Mouse (Mus musculus) liver, embryonic 12.5 days (tissue): ENCODE data around the gene Chst11. TPM values are rescaled to one million over a fixed set of nuclear protein-coding genes. Genes with fewer than 3 reads are reported as not detected.

Experiments used
- ATAC-seq: fragments of 200-750 bp; cut with Nextera tagmentation; 2 replicates; pipeline ENCODE4 v1.8.0; 2017; ENCODE audit warnings: moderate number of reproducible peaks, mild to moderate bottlenecking, moderate library complexity
- H3K27ac ChIP-seq: fragments of 300-500 bp; sonication (generic); 2 replicates; pipeline ENCODE4 v1.5.1; 2016; ENCODE audit warnings: mild to moderate bottlenecking
- H3K27me3 ChIP-seq: fragments of 300-500 bp; sonication (generic); replicated peaks from 2 replicates; pipeline ENCODE4 v1.6.1; 2016; ENCODE audit warnings: mild to moderate bottlenecking, moderate library complexity
- H3K36me3 ChIP-seq: fragments of 300-500 bp; sonication (generic); 2 replicates; pipeline ENCODE4 v1.6.1; 2016; ENCODE audit warnings: mild to moderate bottlenecking, moderate library complexity
- H3K4me1 ChIP-seq: fragments of 300-500 bp; sonication (generic); 2 replicates; pipeline ENCODE4 v1.6.1; 2016
- H3K4me2 ChIP-seq: fragments of 300-500 bp; sonication (generic); 2 replicates; pipeline ENCODE4 v1.6.1; 2016; ENCODE audit warnings: mild to moderate bottlenecking, moderate library complexity
- H3K4me3 ChIP-seq: fragments of 300-500 bp; sonication (generic); 2 replicates; pipeline ENCODE4 v1.5.1; 2016; ENCODE audit warnings: mild to moderate bottlenecking, moderate library complexity
- H3K9ac ChIP-seq: fragments of 300-500 bp; sonication (generic); 2 replicates; pipeline ENCODE4 v1.6.1; 2016; ENCODE audit warnings: mild to moderate bottlenecking, moderate library complexity
- H3K9me3 ChIP-seq: fragments of 300-500 bp; sonication (generic); replicated peaks from 2 replicates; pipeline ENCODE4 v1.6.1; 2016; ENCODE audit warnings: mild to moderate bottlenecking, moderate library complexity
- WGBS: fragments of 180-500 bp; shearing (Covaris S2); methylation state at CpG from one replicate; pipeline ENCODE4 v1.1.7; 2016; ENCODE audit not compliant: insufficient replicate concordance; 5-methylcytosine and 5-hydroxymethylcytosine counted together
- polyA plus RNA-seq: library from polyadenylated mRNA; unstranded; fragments of >200 nt; fragmentation: Nextera tagmentation; extraction: Ambion mirVana; gene quantifications from 2 replicates; pipeline ENCODE4 v1.2.1, GENCODE M21; 2016

The Chst11 gene
- polyA plus RNA-seq, 1 experiment from 2014 or later: 1.9 TPM

DNA sequence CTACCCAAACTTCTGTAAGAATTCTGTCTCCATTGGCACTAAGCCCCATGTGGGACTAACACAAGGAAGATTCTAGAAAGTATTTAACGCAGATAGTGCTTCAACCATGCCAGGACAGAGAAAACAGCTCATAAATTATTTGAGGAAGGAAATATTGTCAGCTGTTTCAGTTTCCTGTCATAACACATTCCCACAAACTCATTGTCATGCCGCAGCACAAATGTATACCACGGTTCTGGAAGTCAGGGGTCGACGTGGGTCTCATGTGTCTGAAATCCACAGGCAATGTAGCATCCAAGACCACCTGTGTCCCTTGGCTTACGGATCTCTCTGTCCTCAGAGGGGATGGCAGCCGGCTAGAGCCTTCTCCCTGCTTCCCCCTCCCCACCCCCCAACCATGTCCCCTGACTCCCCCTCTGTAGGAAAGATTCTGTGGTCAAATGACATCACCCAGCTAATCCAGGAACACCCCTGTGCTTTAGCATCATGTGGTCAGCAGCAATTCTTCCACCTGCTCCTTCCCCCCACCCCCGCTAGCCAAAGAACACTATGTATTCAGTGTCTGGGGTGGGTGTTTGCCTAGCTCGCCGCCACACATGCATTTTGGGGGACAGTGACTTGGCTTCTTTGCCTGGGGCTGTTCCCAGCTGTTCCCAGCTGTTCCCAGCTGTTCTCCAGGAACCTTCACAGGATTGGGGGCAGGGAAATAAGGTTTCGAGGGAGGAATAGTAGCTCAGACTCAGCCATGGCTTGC is 183.2 kb downstream of the Chst11 start:
- Histone ChIP-seq H3K9me3 (no peaks in the 10 kb centered on the region), H3K9ac (no peak overlapping the region), H3K4me2 (no peak overlapping the region), H3K4me1 (peaks cover 25% of the 10 kb centered on the region), H3K4me3 (no peak overlapping the region), H3K27me3 (no peaks in the 10 kb centered on the region), H3K27ac (no peak overlapping the region), H3K36me3 (no peaks in the 10 kb centered on the region)
- 65% methylated on average over 11 of the region's 11 CpGs for WGBS
- no peak for ATAC-seq

DNA sequence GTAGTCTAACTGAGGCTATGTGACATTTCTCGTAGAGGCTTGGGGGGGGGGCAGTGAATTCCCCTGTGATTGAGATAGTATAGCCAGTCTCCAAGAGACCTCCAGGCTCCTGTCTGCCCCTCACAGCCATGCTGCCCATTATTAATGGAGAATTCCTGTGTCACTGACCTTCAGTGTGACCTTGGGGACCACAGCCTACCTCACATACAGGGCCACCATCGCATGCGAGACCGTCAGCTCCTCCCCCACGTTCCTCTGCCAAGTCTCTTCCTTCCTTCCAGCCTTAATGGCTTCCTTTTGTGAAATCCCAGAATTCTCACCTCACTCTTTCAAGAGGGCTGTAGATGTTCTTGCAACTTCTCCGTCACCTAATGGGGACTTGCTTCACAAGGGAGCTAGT is 184.3 kb downstream of the Chst11 start:
- Histone ChIP-seq H3K4me1 (peaks cover 14% of the 10 kb centered on the region), H3K4me3 (no peak overlapping the region), H3K9me3 (no peaks in the 10 kb centered on the region), H3K4me2 (no peak overlapping the region), H3K9ac (no peak overlapping the region), H3K36me3 (no peaks in the 10 kb centered on the region), H3K27ac (no peak overlapping the region), H3K27me3 (no peaks in the 10 kb centered on the region)
- ATAC-seq: no peak
- 67% methylated on average over 6 of the region's 6 CpGs for WGBS

DNA sequence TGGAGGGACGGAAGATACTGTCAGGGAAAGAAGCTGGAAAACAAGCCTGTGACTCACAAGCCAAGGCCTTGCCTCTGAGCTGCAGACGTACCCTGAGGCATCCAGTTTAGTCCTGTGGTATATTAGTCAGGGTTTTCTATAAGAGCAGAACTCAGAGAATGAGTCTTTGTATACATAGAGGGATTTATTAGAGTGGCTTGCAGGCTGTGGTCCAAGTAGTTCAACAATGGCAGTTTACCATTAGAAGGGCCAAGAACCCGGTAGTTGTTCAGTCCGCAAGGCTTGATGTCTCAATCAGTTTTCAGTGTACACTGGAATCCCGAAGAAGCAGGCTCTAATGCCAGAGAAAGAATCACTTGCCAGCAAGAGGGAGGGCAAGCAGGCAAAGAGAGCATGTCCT is 192.9 kb downstream of the Chst11 start:
- Histone ChIP-seq H3K4me2 (no peak overlapping the region), H3K9ac (no peak overlapping the region), H3K9me3 (peaks cover 3% of the 10 kb centered on the region; the same call in 1 of the 2 replicates), H3K36me3 (0 out of 2 replicates have a peak, but pooled peaks cover 6% of the 10 kb centered on the region), H3K4me1 (peaks cover 11% of the 10 kb centered on the region), H3K27me3 (no peaks in the 10 kb centered on the region), H3K4me3 (no peak overlapping the region), H3K27ac (no peak overlapping the region)
- 83% methylated on average over 5 of the region's 5 CpGs for WGBS
- no peak for ATAC-seq

DNA sequence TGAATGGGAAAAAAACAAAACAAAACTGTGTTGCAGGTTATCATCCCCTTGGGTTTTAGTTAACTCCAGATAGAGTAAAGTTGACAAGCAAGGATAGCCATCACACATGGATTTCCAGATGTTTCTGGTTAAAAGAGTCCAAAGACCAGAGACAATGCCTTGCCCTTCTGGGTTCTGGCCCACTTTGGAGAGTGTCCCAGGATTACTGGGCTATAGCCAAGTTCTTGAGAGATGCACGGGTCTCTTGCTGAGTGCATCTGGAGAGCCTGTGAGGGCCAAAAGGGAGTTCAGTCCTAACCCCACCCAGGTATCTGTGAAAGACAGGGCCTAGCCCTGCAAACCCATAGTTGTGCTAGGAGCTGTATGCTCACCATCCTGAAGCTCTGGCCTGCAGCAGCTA is 193.4 kb downstream of the Chst11 start:
- H3K27me3 ChIP-seq: no peaks in the 10 kb centered on the region
- 67% methylated on average over 1 of the region's 1 CpGs for WGBS
- no peak overlapping the region for H3K4me3 ChIP-seq
- no peak overlapping the region for H3K4me2 ChIP-seq
- H3K9me3 ChIP-seq: peaks cover 3% of the 10 kb centered on the region; the same call in 1 of the 2 replicates
- H3K27ac ChIP-seq: no peak overlapping the region
- H3K9ac ChIP-seq: no peak overlapping the region
- H3K36me3 ChIP-seq: 0 out of 2 replicates have a peak, but pooled peaks cover 6% of the 10 kb centered on the region
- peaks cover 16% of the 10 kb centered on the region for H3K4me1 ChIP-seq
- no peak for ATAC-seq

DNA sequence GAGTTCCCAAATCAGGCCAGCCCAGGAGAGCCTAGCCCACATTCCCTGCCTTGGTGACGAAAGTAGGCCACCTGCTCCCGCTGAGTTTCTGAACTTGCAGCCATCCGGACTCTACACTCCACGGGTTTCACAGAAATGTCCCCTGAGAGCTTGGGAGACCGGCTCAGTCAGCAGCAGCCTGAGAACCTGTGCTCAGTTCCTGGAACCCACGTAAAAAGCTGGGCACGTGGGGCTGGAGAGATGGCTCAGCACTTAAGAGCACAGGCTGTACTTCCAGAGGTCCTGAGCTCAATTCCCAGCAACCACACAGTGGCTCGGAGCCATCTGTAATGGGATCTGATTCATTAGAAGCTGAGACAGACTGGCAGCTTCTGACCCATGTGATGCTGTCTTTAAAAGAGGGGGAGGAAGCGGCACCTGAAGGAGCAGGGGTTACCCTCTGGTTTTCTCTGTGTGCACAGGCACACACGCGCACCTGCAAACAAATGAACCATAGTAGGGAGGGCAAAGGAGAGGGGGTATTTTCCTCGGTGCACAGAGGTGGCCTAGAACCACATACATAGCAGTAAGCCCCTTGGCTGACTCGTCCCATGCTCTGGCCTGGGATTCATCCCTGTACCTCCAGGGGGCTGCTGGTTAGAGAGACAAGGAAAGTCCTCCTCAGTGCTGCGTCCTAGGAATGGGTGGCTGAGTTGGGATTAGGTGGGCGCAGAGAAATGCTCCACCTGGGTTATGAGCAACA is 196.7 kb downstream of the Chst11 start:
- H3K9ac ChIP-seq: no peak overlapping the region
- 81% methylated on average over 15 of the region's 15 CpGs for WGBS
- no peak for ATAC-seq
- H3K36me3 ChIP-seq: 0 out of 2 replicates have a peak, but pooled peaks cover 6% of the 10 kb centered on the region
- peaks cover 3% of the 10 kb centered on the region; the same call in 1 of the 2 replicates for H3K9me3 ChIP-seq
- no peak overlapping the region for H3K4me2 ChIP-seq
- no peaks in the 10 kb centered on the region for H3K27me3 ChIP-seq
- no peak overlapping the region for H3K4me3 ChIP-seq
- no peak overlapping the region for H3K27ac ChIP-seq
- H3K4me1 ChIP-seq: peaks cover 49% of the 10 kb centered on the region

- H3K36me3 ChIP-seq: 0 out of 2 replicates have a peak, but pooled peaks cover 6% of the 10 kb centered on the region
- 35% methylated on average over 8 of the region's 8 CpGs for WGBS
- H3K9ac ChIP-seq: no peak overlapping the region
- H3K9me3 ChIP-seq: peaks cover 3% of the 10 kb centered on the region; the same call in 1 of the 2 replicates
- H3K4me1 ChIP-seq: peaks cover 55% of the 10 kb centered on the region
- no peak overlapping the region for H3K4me3 ChIP-seq
- ATAC-seq: no peak
- H3K27me3 ChIP-seq: no peaks in the 10 kb centered on the region
- H3K27ac ChIP-seq: no peak overlapping the region
- H3K4me2 ChIP-seq: no peak overlapping the region
Observed at GRCm38 (mm10) chr10:83182573-83182960, 197.3 kb downstream of the Chst11 start.

DNA sequence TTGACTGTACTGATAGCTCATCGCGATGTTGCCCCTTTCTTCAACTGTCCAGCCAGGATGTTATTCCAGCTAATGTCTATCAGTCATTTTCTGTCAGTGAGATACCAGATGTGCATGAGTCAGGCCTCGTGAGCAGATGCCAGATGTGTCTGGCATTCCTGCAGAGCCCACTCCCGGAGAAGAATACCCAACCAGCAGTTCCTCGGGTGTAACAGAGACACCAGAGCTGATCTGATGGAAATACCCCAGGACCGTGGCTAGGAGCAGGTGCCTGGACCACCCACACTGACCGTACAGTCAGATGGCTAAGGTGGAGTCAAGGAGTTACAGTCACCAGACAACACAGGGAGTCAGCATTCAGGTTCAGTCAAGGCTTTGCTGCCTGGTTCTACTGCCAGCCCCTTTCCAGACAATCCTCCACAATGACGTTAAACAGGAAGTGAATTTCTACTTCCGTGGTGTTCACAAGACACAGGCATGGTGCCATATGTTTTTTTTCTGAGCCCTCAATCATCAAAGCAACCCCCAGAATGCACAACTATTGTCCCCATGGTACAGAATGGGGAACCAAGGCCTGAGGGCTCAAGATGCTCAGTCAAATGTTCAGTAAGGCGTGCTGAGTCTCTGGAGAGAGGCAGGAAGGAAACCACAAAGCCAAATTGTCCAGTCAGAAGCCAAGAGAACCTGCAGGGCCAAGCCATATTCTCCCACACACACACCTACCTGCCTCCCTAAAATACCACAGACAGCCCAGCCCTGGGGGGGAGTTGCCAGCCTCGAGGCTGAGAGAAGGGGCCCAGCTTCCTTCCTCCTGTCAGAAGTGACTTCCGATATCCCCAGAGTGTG is 198.6 kb downstream of the Chst11 start:
- WGBS: 32% methylated on average over 12 of the region's 12 CpGs
- Histone ChIP-seq H3K4me3 (no peak overlapping the region), H3K9ac (no peak overlapping the region), H3K9me3 (peaks cover 3% of the 10 kb centered on the region; the same call in 1 of the 2 replicates), H3K27ac (peak overlapping the region; percentile 50), H3K27me3 (no peaks in the 10 kb centered on the region), H3K4me2 (peak overlapping the region; percentile 35), H3K36me3 (0 out of 2 replicates have a peak, but pooled peaks cover 6% of the 10 kb centered on the region), H3K4me1 (peaks cover 68% of the 10 kb centered on the region)
- peak; percentile 22; the same call in 1 of the 2 replicates for ATAC-seq

- no peak overlapping the region for H3K9ac ChIP-seq
- ATAC-seq: peak; percentile 46
- H3K4me1 ChIP-seq: peaks cover 68% of the 10 kb centered on the region
- H3K27me3 ChIP-seq: no peaks in the 10 kb centered on the region
- 0 out of 2 replicates have a peak, but pooled peaks cover 4% of the 10 kb centered on the region for H3K36me3 ChIP-seq
- peak overlapping the region; percentile 50 for H3K27ac ChIP-seq
- H3K4me3 ChIP-seq: no peak overlapping the region
- H3K9me3 ChIP-seq: 0 out of 2 replicates have a peak, but pooled peaks cover under 1% of the 10 kb centered on the region
- peak overlapping the region; percentile 35 for H3K4me2 ChIP-seq
- WGBS: 24% methylated on average over 7 of the region's 7 CpGs
Observed at GRCm38 (mm10) chr10:83184480-83185069, 199.3 kb downstream of the Chst11 start.

DNA sequence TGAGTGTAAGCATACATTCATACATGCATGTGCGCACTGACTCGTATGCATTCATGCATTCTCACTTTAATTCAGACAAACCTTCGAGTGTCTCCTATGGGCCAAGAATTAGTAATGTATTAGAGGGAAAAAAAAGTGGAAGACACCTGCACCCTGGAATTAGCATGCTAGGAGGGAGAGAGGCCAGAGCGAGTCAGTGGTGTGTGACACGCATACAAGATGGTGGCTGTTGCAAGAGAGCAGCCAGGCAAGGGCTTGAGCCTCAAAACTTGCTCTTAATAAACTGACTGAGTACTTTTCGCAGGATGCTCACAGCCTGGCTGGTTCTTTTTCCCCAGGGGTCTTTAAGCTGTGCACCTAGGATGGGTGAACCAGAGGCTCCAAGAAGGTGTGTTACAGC is 199.8 kb downstream of the Chst11 start:
- Histone ChIP-seq H3K27me3 (no peaks in the 10 kb centered on the region), H3K9me3 (no peaks in the 10 kb centered on the region), H3K4me3 (no peak overlapping the region), H3K36me3 (peaks cover 2% of the 10 kb centered on the region; the same call in 1 of the 2 replicates), H3K27ac (no peak overlapping the region), H3K4me1 (peaks cover 68% of the 10 kb centered on the region), H3K9ac (no peak overlapping the region), H3K4me2 (0 out of 2 replicates have a peak overlapping the region, but pooled peaks have one; percentile 35)
- no peak for ATAC-seq
- 85% methylated on average over 6 of the region's 6 CpGs for whole genome bisulfite sequencing

DNA sequence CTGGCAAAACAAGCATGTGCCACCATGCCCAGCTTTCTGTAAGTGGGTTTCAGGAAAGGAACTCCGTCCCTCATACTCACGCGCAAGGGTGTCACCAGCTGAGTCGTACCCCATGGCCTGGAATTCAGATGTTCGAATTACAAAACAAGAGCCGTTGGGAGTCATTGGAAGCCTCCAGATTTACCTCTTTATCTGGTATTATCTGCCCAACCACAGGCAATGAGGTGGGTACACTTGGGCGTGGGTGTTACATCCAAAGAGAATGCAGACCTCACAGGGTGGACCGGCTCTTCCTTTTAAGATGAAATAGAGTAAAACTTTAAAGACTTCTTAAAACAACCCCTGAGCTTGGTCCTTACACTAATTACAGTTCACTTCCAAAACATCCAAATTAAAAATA is 200.9 kb downstream of the Chst11 start:
- H3K27me3 ChIP-seq: no peaks in the 10 kb centered on the region
- peaks cover 68% of the 10 kb centered on the region for H3K4me1 ChIP-seq
- H3K9ac ChIP-seq: no peak overlapping the region
- ATAC-seq: no peak
- peaks cover 12% of the 10 kb centered on the region for H3K36me3 ChIP-seq
- 52% methylated on average over 8 of the region's 8 CpGs for WGBS
- H3K4me3 ChIP-seq: no peak overlapping the region
- no peak overlapping the region for H3K27ac ChIP-seq
- H3K9me3 ChIP-seq: no peaks in the 10 kb centered on the region
- H3K4me2 ChIP-seq: no peak overlapping the region

GRCm38 (mm10) chr10:83186984-83187383 is 201.7 kb downstream of the Chst11 start:
- no peak for ATAC-seq
- H3K4me2 ChIP-seq: no peak overlapping the region
- H3K9me3 ChIP-seq: no peaks in the 10 kb centered on the region
- H3K27me3 ChIP-seq: no peaks in the 10 kb centered on the region
- no peak overlapping the region for H3K9ac ChIP-seq
- H3K4me1 ChIP-seq: peaks cover 68% of the 10 kb centered on the region
- H3K4me3 ChIP-seq: no peak overlapping the region
- peaks cover 18% of the 10 kb centered on the region for H3K36me3 ChIP-seq
- 70% methylated on average over 5 of the region's 5 CpGs for WGBS
- H3K27ac ChIP-seq: no peak overlapping the region
